Mouse (Mus musculus) left cerebral cortex, postnatal 25 days (tissue): Measurements from ENCODE around the gene Htra3. TPM values are rescaled to one million over a fixed set of nuclear protein-coding genes. Genes with fewer than 3 reads are reported as not detected.

Experiments used
- DNase-seq, 2 experiments: peaks; one replicate each; pipeline ENCODE4 v3.0.0; 2022; ENCODE audit warnings: low spot score in 2 of 2, mixed read lengths in 1 of 2
- intact Hi-C: fragments of 180-260 bp; cut with DNase I; formaldehyde crosslinking; loops from one replicate; pipeline ENCODE4 v1.15.1; 2025
- total RNA-seq, 2 experiments: library from RNA; stranded (reverse); gene quantifications; 2 replicates each; pipeline ENCODE4 v1.2.3; 2021

Gene Htra3
- 1 to 10 TPM; 6.4 to 7.4 TPM for total RNA-seq

- intact Hi-C loops = no loop called here
- DNase-seq = peak in 1 of 2 experiments; percentile 35
Measured at GRCm38 (mm10) chr5:35679256-35680155, at the start of gene Htra3. Htra3 (minus strand) TSS chr5:35679782.

- peak; percentile 59 to 66 for DNase-seq
- intact Hi-C loops = no loop called here
Measured at GRCm38 (mm10) chr5:35728957-35729460, 49.4 kb upstream of the Htra3 start.

GRCm38 (mm10) chr5:35728344-35728956 is 48.9 kb upstream of the Htra3 start:
- intact Hi-C loops = no loop called here
- DNase-seq = no peak

- no peak for DNase-seq
- intact Hi-C loops = no loop called here
Measured at GRCm38 (mm10) chr5:35727447-35727846, 47.9 kb upstream of the Htra3 start.

GRCm38 (mm10) chr5:35725840-35726239 is 46.3 kb upstream of the Htra3 start:
- intact Hi-C loops = no loop called here
- no peak for DNase-seq

GRCm38 (mm10) chr5:35723900-35724299 is 44.3 kb upstream of the Htra3 start:
- intact Hi-C loops = no loop called here
- no peak for DNase-seq

- no peak for DNase-seq
- intact Hi-C loops = no loop called here
Measured at GRCm38 (mm10) chr5:35722654-35723053, 43.1 kb upstream of the Htra3 start.

- DNase-seq = peak in 1 of 2 experiments; percentile 25
- intact Hi-C loops = no loop called here
Measured at GRCm38 (mm10) chr5:35721933-35722332, 42.4 kb upstream of the Htra3 start.

GRCm38 (mm10) chr5:35719880-35720279 is 40.3 kb upstream of the Htra3 start:
- DNase-seq = peak in 1 of 2 experiments; percentile 46
- intact Hi-C loops = loop anchor here (5.0 kb wide), 1 partner anchor 37 kb away; the partner anchor contains the start of gene Ablim2

- intact Hi-C loops = loop anchor here (5.0 kb wide), 1 partner anchor 38 kb away; the partner anchor contains the start of gene Ablim2
- no peak for DNase-seq
Measured at GRCm38 (mm10) chr5:35719343-35719742, 39.8 kb upstream of the Htra3 start.

- no peak for DNase-seq
- intact Hi-C loops = loop anchor here (5.0 kb wide), 1 partner anchor 38 kb away; the partner anchor contains the start of gene Ablim2
Measured at GRCm38 (mm10) chr5:35718817-35719216, 39.2 kb upstream of the Htra3 start.

- intact Hi-C loops = loop anchor here (5.0 kb wide), 1 partner anchor 39 kb away; the partner anchor contains the start of gene Ablim2
- peak; percentile 27 to 52 for DNase-seq
Measured at GRCm38 (mm10) chr5:35717946-35718345, 38.4 kb upstream of the Htra3 start.

GRCm38 (mm10) chr5:35717455-35717854 is 37.9 kb upstream of the Htra3 start:
- intact Hi-C loops = loop anchor here (5.0 kb wide), 1 partner anchor 40 kb away; the partner anchor contains the start of gene Ablim2

GRCm38 (mm10) chr5:35713649-35714354 is 34.2 kb upstream of the Htra3 start:
- DNase-seq = peak; percentile 69 to 72
- intact Hi-C loops = loop anchor here (2.0 to 5.0 kb wide), 2 partner anchors 119 to 192 kb away; no protein-coding TSS in a partner anchor

More at GRCm38 (mm10) chr5:35717455-35717854, 37.9 kb upstream of the Htra3 start:
- DNase-seq = no peak

GRCm38 (mm10) chr5:35712517-35712916 is 32.9 kb upstream of the Htra3 start:
- no peak for DNase-seq
- intact Hi-C loops = loop anchor here (2.0 to 5.0 kb wide), 2 partner anchors 118 to 190 kb away; no protein-coding TSS in a partner anchor

- intact Hi-C loops = loop anchor here (5.0 kb wide), 1 partner anchor 189 kb away; no protein-coding TSS in a partner anchor
- no peak for DNase-seq
Measured at GRCm38 (mm10) chr5:35710931-35711330, 31.3 kb upstream of the Htra3 start.

- intact Hi-C loops = loop anchor here (5.0 kb wide), 1 partner anchor 188 kb away; no protein-coding TSS in a partner anchor
- DNase-seq = no peak
Measured at GRCm38 (mm10) chr5:35710481-35710880, 30.9 kb upstream of the Htra3 start.

GRCm38 (mm10) chr5:35705411-35705810 is 25.8 kb upstream of the Htra3 start:
- intact Hi-C loops = no loop called here
- DNase-seq = no peak

GRCm38 (mm10) chr5:35703814-35704213 is 24.2 kb upstream of the Htra3 start:
- no peak for DNase-seq
- intact Hi-C loops = no loop called here
